Mouse (Mus musculus) hematopoietic stem cell, adult 5-6 weeks (primary cell): ENCODE results near the gene Gm13285. TPM values are rescaled to one million over a fixed set of nuclear protein-coding genes. Genes with fewer than 3 reads are reported as not detected.
"Not testable (repeated sequence)": the region's sequence is repeated elsewhere in the genome, so short reads cannot be mapped to it uniquely, and the experiment has no call there.

Experiments
- ATAC-seq, 2 experiments: fragments of 125-278 bp in 1 of 2; replicated peaks in 1 of 2; 2 replicates each; pipeline ENCODE4 v1.8.0; 2016 to 2017; ENCODE audit warnings: inconsistent platforms in 2 of 2, mild to moderate bottlenecking in 2 of 2, moderate number of reproducible peaks in 2 of 2, low read depth in 1 of 2, moderate TSS enrichment in 1 of 2; ENCODE audit not compliant: low FRiP score in 2 of 2, poor library complexity in 2 of 2, severe bottlenecking in 2 of 2, insufficient read depth in 1 of 2, low TSS enrichment in 1 of 2
- total RNA-seq: library from RNA; stranded (forward); fragments of 172-1452, 232-1000 nt; gene quantifications from 2 replicates; pipeline ENCODE4 v1.2.3, GENCODE M21; 2017

Gene Gm13285
- 0.89 TPM in 1 of 2 replicates, not detected in the other for total RNA-seq

GRCm38 (mm10) chr4:88799365-88799764, at the start of gene Gm13285:
Gene Gm13285, plus strand, starts transcription at chr4:88799665.
- not testable (repeated sequence) for ATAC-seq

- ATAC-seq = no peak
Observed at GRCm38 (mm10) chr4:88749926-88750325, 49.5 kb upstream of the Gm13285 start.

GRCm38 (mm10) chr4:88754818-88755340, 44.6 kb upstream of the Gm13285 start, which contains the start of gene Gm13271:
Gene Gm13271, plus strand, starts transcription at chr4:88754868.
- ATAC-seq = not testable (repeated sequence)

GRCm38 (mm10) chr4:88756581-88757513, 42.6 kb upstream of the Gm13285 start:
- not testable (repeated sequence) for ATAC-seq

GRCm38 (mm10) chr4:88757628-88758031, 41.8 kb upstream of the Gm13285 start:
- peak; percentile 100 for ATAC-seq

GRCm38 (mm10) chr4:88758751-88759150, 40.7 kb upstream of the Gm13285 start:
- not testable (repeated sequence) for ATAC-seq

GRCm38 (mm10) chr4:88759610-88760268, 39.7 kb upstream of the Gm13285 start, which contains the start of gene Gm13283:
Gene Gm13283, plus strand, starts transcription at chr4:88760119.
- not testable (repeated sequence) for ATAC-seq

- ATAC-seq = not testable (repeated sequence)
Observed at GRCm38 (mm10) chr4:88760431-88760830, 39.0 kb upstream of the Gm13285 start.

- not testable (repeated sequence) for ATAC-seq
Observed at GRCm38 (mm10) chr4:88761776-88762175, 37.7 kb upstream of the Gm13285 start.

GRCm38 (mm10) chr4:88762341-88762740, 37.1 kb upstream of the Gm13285 start:
- not testable (repeated sequence) for ATAC-seq

GRCm38 (mm10) chr4:88763384-88764018, 36.0 kb upstream of the Gm13285 start:
- ATAC-seq = peak; percentile 73 to 85; a peak in 2 of 4 replicates

GRCm38 (mm10) chr4:88773534-88773933, 25.9 kb upstream of the Gm13285 start, which contains the start of gene Gm13290:
Gene Gm13290, plus strand, starts transcription at chr4:88773834.
- not testable (repeated sequence) for ATAC-seq

GRCm38 (mm10) chr4:88776622-88777021, 22.8 kb upstream of the Gm13285 start, which contains the start of gene Gm13289:
Gene Gm13289, plus strand, starts transcription at chr4:88776922.
- ATAC-seq = not testable (repeated sequence)

- not testable (repeated sequence) for ATAC-seq
Observed at GRCm38 (mm10) chr4:88779550-88779949, 19.9 kb upstream of the Gm13285 start, which contains the start of gene Gm13272. Gene Gm13272, plus strand, starts transcription at chr4:88779850.

- ATAC-seq = not testable (repeated sequence)
Observed at GRCm38 (mm10) chr4:88780320-88780719, 19.1 kb upstream of the Gm13285 start.

GRCm38 (mm10) chr4:88781831-88782230, 17.6 kb upstream of the Gm13285 start, which contains the start of gene Ifnz:
Gene Ifnz, plus strand, starts transcription at chr4:88782131.
- ATAC-seq = not testable (repeated sequence)

GRCm38 (mm10) chr4:88782335-88782734, 17.1 kb upstream of the Gm13285 start:
- not testable (repeated sequence) for ATAC-seq
